Mouse (Mus musculus) neural tube, embryonic 13.5 days (tissue): ENCODE measurements around the gene Tex12. TPM values are rescaled to one million over a fixed set of nuclear protein-coding genes. Genes with fewer than 3 reads are reported as not detected.

Experiments
- ATAC-seq: fragments of 200-750 bp; cut with Nextera tagmentation; 2 replicates; pipeline ENCODE4 v1.8.0; 2017; ENCODE audit warnings: low read depth, mild to moderate bottlenecking, moderate TSS enrichment, moderate library complexity
- H3K27ac ChIP-seq: fragments of 300-500 bp; sonication (generic); replicated peaks from 2 replicates; pipeline ENCODE4 v1.5.1; 2015; ENCODE audit warnings: moderate library complexity, mild to moderate bottlenecking, inconsistent platforms
- H3K27me3 ChIP-seq: fragments of 300-500 bp; sonication (generic); 2 replicates; pipeline ENCODE4 v1.6.1; 2015; ENCODE audit warnings: mild to moderate bottlenecking, inconsistent platforms
- H3K36me3 ChIP-seq: fragments of 300-500 bp; sonication (generic); 2 replicates; pipeline ENCODE4 v1.6.1; 2015; ENCODE audit warnings: mild to moderate bottlenecking, inconsistent platforms
- H3K4me1 ChIP-seq: fragments of 300-500 bp; sonication (generic); replicated peaks from 2 replicates; pipeline ENCODE4 v1.6.1; 2015; ENCODE audit warnings: inconsistent platforms
- H3K4me2 ChIP-seq: fragments of 300-500 bp; sonication (generic); 2 replicates; pipeline ENCODE4 v1.6.1; 2015; ENCODE audit warnings: inconsistent platforms, mild to moderate bottlenecking, moderate library complexity
- H3K4me3 ChIP-seq: fragments of 300-500 bp; sonication (generic); 2 replicates; pipeline ENCODE4 v1.5.1; 2015; ENCODE audit warnings: mild to moderate bottlenecking, inconsistent platforms
- H3K9ac ChIP-seq: fragments of 300-500 bp; sonication (generic); 2 replicates; pipeline ENCODE4 v1.6.1; 2015; ENCODE audit warnings: moderate library complexity, mild to moderate bottlenecking, inconsistent platforms
- H3K9me3 ChIP-seq: fragments of 300-500 bp; sonication (generic); 2 replicates; pipeline ENCODE4 v1.6.1; 2016; ENCODE audit warnings: inconsistent platforms
- WGBS: fragments of 180-500 bp; shearing (Covaris S2); methylation state at CpG from one replicate; pipeline ENCODE4 v1.1.7; 2015; 5-methylcytosine and 5-hydroxymethylcytosine counted together
- polyA plus RNA-seq: library from polyadenylated mRNA; unstranded; fragments of >200 nt; fragmentation: Nextera tagmentation; extraction: Ambion mirVana; gene quantifications from 2 replicates; pipeline ENCODE4 v1.2.1, GENCODE M21; 2015

Tex12 gene
- polyA plus RNA-seq, 1 experiment from 2014 or later, result not detected

DNA sequence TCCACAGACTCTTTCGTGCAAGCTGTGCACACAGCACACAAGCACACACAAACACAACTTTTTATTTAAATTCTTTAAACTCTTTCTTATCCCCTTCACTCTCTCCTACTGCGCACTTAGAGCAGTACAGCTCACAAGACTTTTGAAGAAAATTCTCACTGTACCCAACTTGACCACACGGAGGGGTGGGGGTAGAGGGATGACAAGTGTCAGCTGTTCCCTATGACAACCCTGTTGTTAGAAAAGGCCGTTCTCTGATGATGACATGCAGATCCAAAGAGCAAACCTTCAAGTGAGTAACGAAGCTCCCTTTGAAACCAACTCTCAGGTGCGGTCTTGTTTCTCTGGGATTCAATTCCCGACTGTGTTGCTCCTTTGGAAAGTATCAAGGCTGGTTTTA, 33.3 kb downstream of the Tex12 start:
- Histone ChIP-seq H3K9ac (peak overlapping the region; percentile 75), H3K9me3 (no peaks in the 10 kb centered on the region), H3K27ac (no peak overlapping the region), H3K36me3 (peaks cover 9% of the 10 kb centered on the region; the same call in 1 of the 2 replicates), H3K4me3 (peak overlapping the region; percentile 62), H3K27me3 (no peaks in the 10 kb centered on the region), H3K4me1 (peaks cover 17% of the 10 kb centered on the region), H3K4me2 (peak overlapping the region; percentile 68)
- peak; percentile 24 for ATAC-seq
- 47% methylated on average over 7 of the region's 7 CpGs for WGBS

DNA sequence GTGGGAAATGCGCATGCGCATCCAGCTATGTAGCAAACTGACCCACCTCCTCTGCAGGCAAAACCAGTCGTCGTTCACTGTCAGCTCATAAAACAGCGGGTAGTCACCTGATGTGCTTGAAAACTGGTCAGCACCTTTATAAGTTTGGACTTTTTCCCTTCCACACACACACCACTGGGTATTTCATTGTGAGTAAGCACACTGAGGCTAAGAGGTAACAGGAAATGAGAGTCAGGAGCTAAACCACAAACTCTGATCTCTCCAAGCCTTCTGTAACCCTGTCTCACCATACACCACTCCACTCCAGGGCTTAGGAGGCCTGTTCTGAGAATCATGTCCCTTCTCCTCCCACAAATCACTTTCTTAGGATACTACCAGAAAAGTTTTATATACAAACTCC, 35.5 kb downstream of the Tex12 start:
- Histone ChIP-seq H3K36me3 (peaks cover 13% of the 10 kb centered on the region; the same call in 1 of the 2 replicates), H3K27me3 (no peaks in the 10 kb centered on the region), H3K4me3 (no peak overlapping the region), H3K27ac (no peak overlapping the region), H3K4me1 (peaks cover 17% of the 10 kb centered on the region), H3K9ac (no peak overlapping the region), H3K9me3 (no peaks in the 10 kb centered on the region), H3K4me2 (no peak overlapping the region)
- 74% methylated on average over 5 of the region's 5 CpGs for WGBS
- no peak for ATAC-seq

DNA sequence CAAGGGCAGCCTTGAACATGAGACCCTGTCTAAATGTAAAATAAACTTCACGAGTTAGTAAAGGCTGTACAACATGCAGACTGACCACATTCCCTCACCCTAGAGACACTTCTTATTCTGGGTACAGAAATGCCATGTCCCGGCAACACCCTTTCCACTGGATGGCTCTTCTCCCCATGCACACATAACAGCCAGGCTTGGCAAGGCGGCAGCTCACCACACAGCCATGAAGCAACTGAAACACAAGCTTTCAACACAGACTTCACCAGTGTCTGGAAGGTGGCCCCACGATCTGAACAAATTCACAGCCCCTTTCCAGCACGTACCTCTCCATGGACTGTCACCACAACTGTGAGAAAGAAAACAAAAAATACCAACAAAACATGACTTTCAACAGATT, 36.2 kb downstream of the Tex12 start:
- Histone ChIP-seq H3K4me2 (no peak overlapping the region), H3K4me1 (peaks cover 17% of the 10 kb centered on the region), H3K4me3 (no peak overlapping the region), H3K9ac (no peak overlapping the region), H3K36me3 (peaks cover 13% of the 10 kb centered on the region; the same call in 1 of the 2 replicates), H3K9me3 (no peaks in the 10 kb centered on the region), H3K27me3 (no peaks in the 10 kb centered on the region), H3K27ac (no peak overlapping the region)
- WGBS, result 90% methylated on average over 5 of the region's 5 CpGs
- ATAC-seq, result no peak

DNA sequence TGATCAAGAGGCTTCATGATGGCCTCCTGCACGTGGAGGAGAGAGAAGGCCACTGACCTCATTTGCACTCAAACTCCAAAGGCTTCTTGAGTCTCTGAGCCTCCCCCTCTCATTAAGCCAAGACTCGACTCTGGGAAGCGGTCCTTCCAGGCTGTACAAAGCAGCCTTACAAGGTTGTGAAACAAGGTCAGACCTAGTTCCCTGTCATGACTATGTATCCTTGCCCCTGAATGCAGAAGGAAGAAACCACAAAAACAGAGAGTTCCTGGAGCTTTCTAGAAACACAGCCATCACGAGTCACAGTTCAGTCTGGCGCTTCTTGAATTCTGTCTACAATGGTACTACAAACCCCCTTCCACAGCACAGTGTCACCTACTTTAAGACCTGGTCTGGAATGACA, 38.6 kb downstream of the Tex12 start:
- Histone ChIP-seq H3K4me3 (no peak overlapping the region), H3K4me2 (no peak overlapping the region), H3K27ac (no peak overlapping the region), H3K27me3 (no peaks in the 10 kb centered on the region), H3K36me3 (peaks cover 13% of the 10 kb centered on the region; the same call in 1 of the 2 replicates), H3K9ac (no peak overlapping the region), H3K9me3 (no peaks in the 10 kb centered on the region), H3K4me1 (peaks cover 11% of the 10 kb centered on the region)
- 84% methylated on average over 5 of the region's 5 CpGs for WGBS
- no peak for ATAC-seq

DNA sequence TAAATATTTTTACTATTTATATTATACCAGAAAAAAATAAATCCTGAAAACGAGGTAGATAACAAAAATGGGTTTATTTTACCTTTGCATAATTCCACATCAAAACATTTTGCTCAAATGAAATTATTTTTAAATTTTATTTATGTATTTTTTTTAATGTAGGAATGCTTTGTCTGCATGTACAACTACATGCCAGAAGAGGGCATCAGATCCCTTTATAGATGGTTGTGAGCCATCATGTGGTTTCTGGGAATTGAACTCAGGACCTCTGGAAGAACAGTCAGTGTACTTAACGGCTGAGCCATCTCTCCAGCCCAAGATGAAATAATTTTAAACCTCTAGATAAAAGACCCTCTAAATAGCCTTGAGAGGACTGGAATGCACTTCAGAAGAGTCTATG, 39.6 kb downstream of the Tex12 start:
- no peak overlapping the region for H3K9ac ChIP-seq
- no peak overlapping the region for H3K27ac ChIP-seq
- ATAC-seq, result no peak
- H3K4me2 ChIP-seq, result no peak overlapping the region
- WGBS, result 57% methylated on average over 2 of the region's 2 CpGs
- no peaks in the 10 kb centered on the region for H3K9me3 ChIP-seq
- H3K27me3 ChIP-seq, result no peaks in the 10 kb centered on the region
- H3K4me1 ChIP-seq, result 0 out of 2 replicates have a peak, but pooled peaks cover under 1% of the 10 kb centered on the region
- H3K4me3 ChIP-seq, result no peak overlapping the region
- peaks cover 13% of the 10 kb centered on the region; the same call in 1 of the 2 replicates for H3K36me3 ChIP-seq

DNA sequence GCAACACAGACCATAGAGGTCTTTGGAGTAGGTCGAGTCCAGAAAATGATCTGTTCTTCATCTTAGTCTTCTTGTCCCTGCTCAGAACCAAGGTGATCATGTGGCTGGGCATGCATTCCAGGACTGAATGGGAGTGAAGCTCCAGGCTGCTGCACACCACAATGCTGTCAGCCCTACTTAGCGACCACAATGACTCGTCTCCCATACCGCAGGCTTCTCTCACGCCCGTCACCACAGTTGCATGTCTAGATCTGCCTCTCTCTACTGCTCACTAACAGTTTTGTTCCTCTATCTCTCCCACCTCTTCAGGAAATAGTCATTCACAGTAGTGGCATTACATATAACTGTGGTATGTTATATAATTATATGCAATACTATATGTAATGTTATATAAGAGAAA, 40.4 kb downstream of the Tex12 start:
- Histone ChIP-seq H3K4me3 (no peak overlapping the region), H3K9me3 (no peaks in the 10 kb centered on the region), H3K36me3 (peaks cover 13% of the 10 kb centered on the region; the same call in 1 of the 2 replicates), H3K27me3 (no peaks in the 10 kb centered on the region), H3K9ac (no peak overlapping the region), H3K4me2 (no peak overlapping the region), H3K4me1 (no peaks in the 10 kb centered on the region), H3K27ac (no peak overlapping the region)
- 91% methylated on average over 6 of the region's 6 CpGs for WGBS
- no peak for ATAC-seq

DNA sequence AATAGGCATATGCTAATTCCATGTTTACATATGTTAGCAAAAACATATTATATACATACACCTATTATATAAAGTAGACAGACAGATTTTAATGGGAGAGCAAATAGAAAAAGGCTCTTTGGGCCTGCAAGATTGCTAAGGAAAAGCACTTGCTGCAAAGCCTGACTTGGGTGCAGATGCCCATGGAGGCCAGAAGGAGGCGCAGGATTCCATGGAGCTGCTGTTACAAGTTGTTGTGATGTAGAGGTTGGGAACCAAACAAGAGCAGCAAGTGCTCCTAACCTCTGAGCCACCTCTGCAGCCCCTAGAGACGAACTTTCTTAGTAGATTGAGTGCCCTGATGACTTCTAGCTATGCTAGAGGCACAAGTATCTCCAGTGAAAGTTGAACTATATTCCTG, 42.3 kb downstream of the Tex12 start:
- Histone ChIP-seq H3K4me2 (no peak overlapping the region), H3K9me3 (no peaks in the 10 kb centered on the region), H3K36me3 (0 out of 2 replicates have a peak, but pooled peaks cover 4% of the 10 kb centered on the region), H3K4me1 (no peaks in the 10 kb centered on the region), H3K4me3 (no peak overlapping the region), H3K27me3 (no peaks in the 10 kb centered on the region), H3K9ac (no peak overlapping the region), H3K27ac (no peak overlapping the region)
- 9% methylated on average over 2 of the region's 2 CpGs for WGBS
- no peak for ATAC-seq

DNA sequence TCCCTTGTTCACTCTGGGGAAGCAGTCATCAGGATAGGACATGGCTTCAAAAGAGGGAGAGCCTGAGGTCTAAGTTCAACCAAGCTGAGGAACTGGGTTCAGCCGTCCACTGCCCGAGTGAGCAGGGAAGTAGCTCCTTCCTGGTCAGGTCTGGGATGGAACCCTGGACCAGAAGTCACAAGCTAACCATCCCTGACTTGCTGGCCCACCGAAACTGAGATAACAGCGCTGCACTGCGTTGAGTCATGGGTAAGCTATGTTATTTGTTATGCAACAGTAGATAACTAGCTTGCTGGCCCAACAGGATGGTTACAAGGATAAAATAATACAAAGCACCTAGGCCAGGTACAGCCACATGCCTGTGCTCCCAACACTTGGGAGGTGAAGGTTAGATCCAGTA, 45.7 kb downstream of the Tex12 start:
- 88% methylated on average over 5 of the region's 5 CpGs for WGBS
- no peaks in the 10 kb centered on the region for H3K9me3 ChIP-seq
- no peak for ATAC-seq
- H3K4me1 ChIP-seq, result no peaks in the 10 kb centered on the region
- no peak overlapping the region for H3K27ac ChIP-seq
- H3K4me2 ChIP-seq, result no peak overlapping the region
- H3K4me3 ChIP-seq, result no peak overlapping the region
- no peaks in the 10 kb centered on the region for H3K27me3 ChIP-seq
- no peak overlapping the region for H3K9ac ChIP-seq
- no peaks in the 10 kb centered on the region for H3K36me3 ChIP-seq

DNA sequence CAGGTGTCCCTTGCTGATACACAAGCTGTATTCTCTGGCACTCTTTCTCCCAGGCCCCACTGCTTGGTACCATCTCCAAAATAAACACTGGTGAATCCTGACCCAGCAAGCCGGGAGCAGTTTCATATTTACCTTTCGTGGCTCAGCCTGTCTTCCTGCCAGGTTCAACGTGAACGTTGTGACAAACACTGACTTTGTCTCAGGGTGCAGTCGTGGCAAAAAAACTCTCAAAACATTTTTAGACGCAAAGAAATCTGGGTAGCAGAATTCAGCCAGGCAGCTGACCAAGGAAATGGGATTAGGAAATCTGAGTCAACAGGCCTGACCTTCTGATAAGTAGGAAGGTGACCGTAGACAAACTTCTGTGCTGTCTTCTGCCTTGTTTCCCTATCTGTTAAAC, 53.6 kb downstream of the Tex12 start:
- Histone ChIP-seq H3K9me3 (no peaks in the 10 kb centered on the region), H3K36me3 (no peaks in the 10 kb centered on the region), H3K9ac (no peak overlapping the region), H3K4me2 (no peak overlapping the region), H3K4me1 (no peaks in the 10 kb centered on the region), H3K4me3 (no peak overlapping the region), H3K27me3 (no peaks in the 10 kb centered on the region), H3K27ac (no peak overlapping the region)
- WGBS, result 84% methylated on average over 7 of the region's 7 CpGs
- no peak for ATAC-seq

Other genes starting within 250 kb of the Tex12 start
- 167 and 207 TPM in 2 replicates for gene Rpl10-ps3, start 216.4 kb downstream of the Tex12 start, polyA plus RNA-seq
- 0.54 and 0.81 TPM in 2 replicates for gene Plet1, start 66.8 kb downstream of the Tex12 start, polyA plus RNA-seq
- gene Pts, start 32.6 kb downstream of the Tex12 start, polyA plus RNA-seq, result 104 and 128 TPM in 2 replicates
- gene Il18, start 6.5 kb downstream of the Tex12 start, polyA plus RNA-seq, result 15.7 and 17.1 TPM in 2 replicates
- 0.28 and 0.35 TPM in 2 replicates for gene Bco2, start 6.1 kb downstream of the Tex12 start, polyA plus RNA-seq
- gene Sdhd, start 42.5 kb upstream of the Tex12 start, polyA plus RNA-seq, result 229 and 243 TPM in 2 replicates
- 366 and 422 TPM in 2 replicates for gene Timm8b, start 42.6 kb upstream of the Tex12 start, polyA plus RNA-seq
- 5.2 and 5.8 TPM in 2 replicates for gene Pih1d2, start 56.0 kb upstream of the Tex12 start, polyA plus RNA-seq
- 24.6 and 25.7 TPM in 2 replicates for gene Nkapd1, start 56.1 kb upstream of the Tex12 start, polyA plus RNA-seq
- gene Dlat, start 98.5 kb upstream of the Tex12 start, polyA plus RNA-seq, result 48.9 and 50.8 TPM in 2 replicates
- gene Dixdc1, start 178.2 kb upstream of the Tex12 start, polyA plus RNA-seq, result 31.8 TPM in 2 replicates
- 1.7 and 2.3 TPM in 2 replicates for gene 2310030G06Rik, start 185.2 kb upstream of the Tex12 start, polyA plus RNA-seq
- gene Cryab, start 190.0 kb upstream of the Tex12 start, polyA plus RNA-seq, result 15.3 and 19.5 TPM in 2 replicates
- gene Hspb2, start 191.0 kb upstream of the Tex12 start, polyA plus RNA-seq, result 2.4 and 4.5 TPM in 2 replicates
- 8.9 and 12.9 TPM in 2 replicates for gene Fdxacb1, start 206.9 kb upstream of the Tex12 start, polyA plus RNA-seq
- 49.2 and 54.9 TPM in 2 replicates for gene Alg9, start 213.7 kb upstream of the Tex12 start, polyA plus RNA-seq
- gene 1110032A03Rik, start 214.2 kb upstream of the Tex12 start, polyA plus RNA-seq, result 56.7 and 61.4 TPM in 2 replicates